Mouse (Mus musculus) neural tube, embryonic 10.5 days (tissue): ENCODE results near the gene Smpd1.

Experiments used
- DNase-seq: peaks from one replicate; pipeline ENCODE4 v3.0.0-alpha.2; 2017; ENCODE audit warnings: low spot score; ENCODE audit errors: extremely low spot score

Gene Smpd1

GRCm38 (mm10) chr7:105554212-105554942, at the start of gene Smpd1:
Gene Smpd1, plus strand, starts transcription at chr7:105554360.
- DNase-seq, result peak; percentile 78

GRCm38 (mm10) chr7:105507257-105507656, 46.9 kb upstream of the Smpd1 start:
- DNase-seq, result no peak

GRCm38 (mm10) chr7:105510143-105510542, 44.0 kb upstream of the Smpd1 start:
- no peak for DNase-seq

- no peak for DNase-seq
Observed at GRCm38 (mm10) chr7:105513845-105514291, 40.3 kb upstream of the Smpd1 start.

- no peak for DNase-seq
Observed at GRCm38 (mm10) chr7:105514561-105514960, 39.6 kb upstream of the Smpd1 start.

GRCm38 (mm10) chr7:105515178-105515577, 39.0 kb upstream of the Smpd1 start:
- DNase-seq, result peak; percentile 69

GRCm38 (mm10) chr7:105516669-105517360, 37.3 kb upstream of the Smpd1 start:
- no peak for DNase-seq

GRCm38 (mm10) chr7:105519336-105519735, 34.8 kb upstream of the Smpd1 start:
- DNase-seq, result no peak

GRCm38 (mm10) chr7:105519771-105520170, 34.4 kb upstream of the Smpd1 start:
- DNase-seq, result no peak

- no peak for DNase-seq
Observed at GRCm38 (mm10) chr7:105520201-105520600, 34.0 kb upstream of the Smpd1 start.

- no peak for DNase-seq
Observed at GRCm38 (mm10) chr7:105524222-105524621, 29.9 kb upstream of the Smpd1 start.

GRCm38 (mm10) chr7:105527306-105527937, 26.7 kb upstream of the Smpd1 start:
- DNase-seq, result no peak

- no peak for DNase-seq
Observed at GRCm38 (mm10) chr7:105528094-105528493, 26.1 kb upstream of the Smpd1 start.

GRCm38 (mm10) chr7:105534162-105534561, 20.0 kb upstream of the Smpd1 start:
- DNase-seq, result no peak

- no peak for DNase-seq
Observed at GRCm38 (mm10) chr7:105545986-105546385, 8.2 kb upstream of the Smpd1 start.

GRCm38 (mm10) chr7:105547970-105548369, 6.2 kb upstream of the Smpd1 start:
- no peak for DNase-seq

- DNase-seq, result no peak
Observed at GRCm38 (mm10) chr7:105549035-105549434, 5.1 kb upstream of the Smpd1 start.

GRCm38 (mm10) chr7:105553456-105554211, 526 bp upstream of the Smpd1 start:
- DNase-seq, result no peak

GRCm38 (mm10) chr7:105555571-105555970, 1.4 kb downstream of the Smpd1 start:
- no peak for DNase-seq

- DNase-seq, result no peak
Observed at GRCm38 (mm10) chr7:105556406-105556805, 2.2 kb downstream of the Smpd1 start.

- DNase-seq, result no peak
Observed at GRCm38 (mm10) chr7:105557671-105558070, 3.5 kb downstream of the Smpd1 start.

GRCm38 (mm10) chr7:105559016-105559415, 4.9 kb downstream of the Smpd1 start:
- no peak for DNase-seq
